Mouse (Mus musculus) ES-Bruce4 (cell line): ENCODE measurements around the gene Cul7. TPM values are rescaled to one million over a fixed set of nuclear protein-coding genes. Genes with fewer than 3 reads are reported as not detected.

Experiments
- H3K27ac ChIP-seq: 2 replicates; pipeline ENCODE4 v1.5.1; 2012; ENCODE audit warnings: low read length, inconsistent platforms; ENCODE audit not compliant: insufficient read depth
- H3K27me3 ChIP-seq: 2 replicates; pipeline ENCODE4 v1.6.1; 2012; ENCODE audit warnings: mild to moderate bottlenecking, low read length, inconsistent platforms; ENCODE audit not compliant: control insufficient read depth, poor library complexity, insufficient read depth, severe bottlenecking
- H3K36me3 ChIP-seq: 2 replicates; pipeline ENCODE4 v1.6.1; 2012; ENCODE audit warnings: inconsistent platforms, mild to moderate bottlenecking, low read length, moderate library complexity; ENCODE audit not compliant: control insufficient read depth, poor library complexity, insufficient read depth, severe bottlenecking
- H3K4me1 ChIP-seq: one replicate; pipeline ENCODE4 v1.8.1; 2011; ENCODE audit warnings: low read length; ENCODE audit not compliant: control insufficient read depth, insufficient read depth
- H3K4me3 ChIP-seq: 2 replicates; pipeline ENCODE4 v1.5.1; 2011; ENCODE audit warnings: low read depth, mild to moderate bottlenecking, low read length
- H3K9ac ChIP-seq: 2 replicates; pipeline ENCODE4 v1.6.1; 2012; ENCODE audit warnings: low read depth, mild to moderate bottlenecking, inconsistent platforms; ENCODE audit not compliant: poor library complexity, severe bottlenecking
- H3K9me3 ChIP-seq: replicated peaks from 2 replicates; pipeline ENCODE4 v1.6.1; 2012; ENCODE audit warnings: mild to moderate bottlenecking, low read length, inconsistent platforms; ENCODE audit not compliant: control insufficient read depth, poor library complexity, insufficient read depth, severe bottlenecking
- CTCF ChIP-seq: IDR thresholded peaks from one replicate; pipeline ENCODE4 v1.8.1; 2011; ENCODE audit warnings: low read depth, low read length
- EP300 ChIP-seq: IDR thresholded peaks from 2 replicates; pipeline ENCODE4 v1.6.1; 2011; ENCODE audit warnings: low read depth, low read length; ENCODE audit not compliant: insufficient read depth
- POLR2A ChIP-seq: IDR thresholded peaks from one replicate; pipeline ENCODE4 v1.8.1; 2011; ENCODE audit warnings: low read length; ENCODE audit not compliant: insufficient read depth
- polyA plus RNA-seq: library from polyadenylated mRNA; stranded (reverse); fragments of >200 nt; gene quantifications from 2 replicates; pipeline ENCODE4 v1.2.4, GENCODE M21; 2011; ENCODE audit warnings: low read depth; ENCODE audit not compliant: missing spikeins, insufficient read depth, insufficient read length

The Cul7 gene
- polyA plus RNA-seq, 1 experiment = 67.1 TPM

DNA sequence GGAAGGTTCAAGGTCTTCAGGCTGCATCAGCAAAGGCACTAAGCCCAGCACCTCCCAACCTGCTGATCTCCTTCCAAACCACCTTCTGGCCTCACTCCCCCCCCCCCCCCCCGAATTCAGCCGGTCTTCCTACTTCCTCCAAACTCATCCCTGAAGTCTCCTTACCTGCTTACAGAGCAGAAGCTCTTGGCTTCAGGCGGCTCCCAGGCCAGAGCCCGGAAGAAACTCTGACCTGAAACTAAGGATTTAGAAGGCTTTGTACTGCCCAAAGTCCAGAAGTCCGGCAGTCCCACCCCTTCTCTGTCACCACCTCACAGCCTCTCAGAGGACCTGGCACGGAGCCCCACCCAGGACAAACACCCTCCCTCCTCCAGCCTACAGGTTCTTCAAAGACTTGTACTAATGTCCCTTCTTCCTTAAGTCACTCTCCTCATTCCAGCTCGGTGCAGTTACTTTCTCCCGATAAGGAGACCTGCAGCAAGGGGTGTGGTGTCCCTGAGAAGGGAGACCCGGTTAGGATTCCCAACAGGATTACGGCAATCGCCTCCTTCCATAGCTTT, 5.1 kb upstream of the Cul7 start:
- Histone ChIP-seq H3K27me3 (no peaks in the 10 kb centered on the region), H3K27ac (no peak overlapping the region), H3K4me3 (peak overlapping the region; percentile 95), H3K4me1 (no peaks in the 10 kb centered on the region), H3K9ac (peak overlapping the region; percentile 76), H3K36me3 (peaks cover 6% of the 10 kb centered on the region; the same call in 1 of the 2 replicates), H3K9me3 (no peaks in the 10 kb centered on the region)
- TF ChIP-seq POLR2A (no peak), EP300 (no peak), CTCF (no peak)

DNA sequence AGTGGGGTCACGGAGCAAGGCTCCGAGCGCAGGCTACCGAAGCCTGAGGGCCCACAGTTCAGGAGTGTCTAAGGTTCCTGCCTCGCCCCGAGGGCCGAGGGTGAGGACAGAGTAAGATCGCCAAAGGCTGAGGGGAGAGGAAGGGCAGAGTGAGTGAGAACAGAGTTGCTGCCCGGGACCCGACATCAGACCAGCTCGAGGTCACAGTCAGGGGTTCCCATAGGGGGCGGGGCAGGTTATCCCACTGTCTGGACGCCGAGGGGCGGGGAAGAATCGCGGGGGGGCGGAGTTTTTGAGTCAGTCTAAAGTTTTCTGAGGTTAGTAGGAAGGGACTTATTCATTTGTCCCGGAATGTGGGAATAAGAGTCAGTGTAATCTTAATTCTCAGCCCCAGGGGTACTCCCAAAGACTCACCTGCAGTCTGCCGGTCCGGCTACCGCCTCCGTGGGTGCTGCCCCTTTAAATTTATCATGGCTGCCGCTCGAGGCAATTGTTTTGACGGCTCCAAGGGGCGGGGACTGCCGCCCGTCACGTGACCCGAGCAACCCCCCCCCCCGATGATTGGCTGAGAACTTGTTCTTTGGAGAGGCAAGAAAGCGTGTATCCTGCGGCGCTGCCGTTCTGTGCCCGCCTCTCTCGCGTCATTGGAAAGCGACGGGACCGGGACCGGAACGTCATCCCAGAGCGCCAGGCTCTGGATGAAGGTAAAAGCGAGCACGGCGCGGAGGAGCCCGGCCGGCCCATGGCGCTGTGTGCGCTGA, 4.4 kb upstream of the Cul7 start, which contains the start of the genes Klc4 and Mrpl2:
Gene Klc4 (minus strand): TSS at position 462 of the 761 bp plus-strand sequence.
Gene Mrpl2 (plus strand): TSS at position 669 of the 761 bp plus-strand sequence.
- peak within 1 kb of the TSS; percentile 16; the same call in 1 of the 2 replicates for H3K27ac ChIP-seq
- no peaks in the 10 kb centered on the region for H3K4me1 ChIP-seq
- no peaks in the 10 kb centered on the region for H3K9me3 ChIP-seq
- H3K27me3 ChIP-seq = no peaks in the 10 kb centered on the region
- H3K4me3 ChIP-seq = peak within 1 kb of the TSS; percentile 98
- peak within 1 kb of the TSS; percentile 76 for H3K9ac ChIP-seq
- peaks cover 6% of the 10 kb centered on the region; the same call in 1 of the 2 replicates for H3K36me3 ChIP-seq
- TF ChIP-seq CTCF (no peak), POLR2A (peak; percentile 34), EP300 (peak; percentile 14; the same call in 1 of the 2 replicates)

DNA sequence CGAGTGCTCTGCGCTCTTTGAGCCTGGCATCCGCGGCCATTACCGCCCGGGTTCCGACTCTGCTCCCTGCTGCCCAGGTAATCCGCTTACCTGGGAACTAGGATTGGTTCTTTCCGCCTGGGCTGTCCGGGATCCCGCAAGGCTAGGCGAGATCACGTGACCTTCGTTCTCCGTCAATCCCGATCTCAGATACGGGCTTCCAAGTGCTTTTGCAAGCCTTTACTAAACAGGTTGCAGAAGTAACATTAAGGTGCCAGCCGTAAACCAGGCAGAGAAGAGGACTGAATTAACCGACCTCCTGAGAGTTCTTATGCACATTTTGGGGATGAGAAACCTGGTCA, 3.8 kb upstream of the Cul7 start:
- H3K36me3 ChIP-seq = peaks cover 6% of the 10 kb centered on the region; the same call in 1 of the 2 replicates
- H3K27ac ChIP-seq = peak overlapping the region; percentile 16; the same call in 1 of the 2 replicates
- peak overlapping the region; percentile 76 for H3K9ac ChIP-seq
- TF ChIP-seq POLR2A = no peak
- TF ChIP-seq CTCF = no peak
- TF ChIP-seq EP300 = no peak
- H3K9me3 ChIP-seq = no peaks in the 10 kb centered on the region
- H3K4me3 ChIP-seq = peak overlapping the region; percentile 98
- no peaks in the 10 kb centered on the region for H3K4me1 ChIP-seq
- H3K27me3 ChIP-seq = no peaks in the 10 kb centered on the region

DNA sequence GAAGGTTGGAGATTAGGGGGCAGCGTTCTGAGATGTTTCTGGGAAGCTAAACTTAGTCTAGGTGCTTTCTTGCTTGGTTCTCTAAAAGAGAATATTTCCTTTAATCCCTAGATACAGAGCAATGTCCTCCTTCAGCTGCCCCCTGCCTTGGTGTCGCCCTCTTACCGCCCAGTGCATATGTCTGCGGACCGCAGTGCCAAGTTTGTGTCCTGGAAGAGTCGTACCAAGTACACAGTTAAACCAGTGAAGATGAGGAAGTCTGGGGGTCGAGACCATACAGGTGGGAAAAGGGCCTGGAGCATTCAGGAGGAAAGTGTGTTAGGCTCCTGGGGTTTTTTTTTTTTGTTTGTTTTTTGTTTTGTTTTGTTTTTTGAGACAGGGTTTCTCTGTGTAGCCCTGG, 2.9 kb upstream of the Cul7 start:
- H3K27me3 ChIP-seq = no peaks in the 10 kb centered on the region
- H3K9ac ChIP-seq = no peak overlapping the region
- H3K9me3 ChIP-seq = no peaks in the 10 kb centered on the region
- no peak overlapping the region for H3K4me3 ChIP-seq
- no peaks in the 10 kb centered on the region for H3K4me1 ChIP-seq
- peaks cover 6% of the 10 kb centered on the region; the same call in 1 of the 2 replicates for H3K36me3 ChIP-seq
- H3K27ac ChIP-seq = no peak overlapping the region
- TF ChIP-seq POLR2A = no peak
- no peak for TF ChIP-seq CTCF
- no peak for TF ChIP-seq EP300

DNA sequence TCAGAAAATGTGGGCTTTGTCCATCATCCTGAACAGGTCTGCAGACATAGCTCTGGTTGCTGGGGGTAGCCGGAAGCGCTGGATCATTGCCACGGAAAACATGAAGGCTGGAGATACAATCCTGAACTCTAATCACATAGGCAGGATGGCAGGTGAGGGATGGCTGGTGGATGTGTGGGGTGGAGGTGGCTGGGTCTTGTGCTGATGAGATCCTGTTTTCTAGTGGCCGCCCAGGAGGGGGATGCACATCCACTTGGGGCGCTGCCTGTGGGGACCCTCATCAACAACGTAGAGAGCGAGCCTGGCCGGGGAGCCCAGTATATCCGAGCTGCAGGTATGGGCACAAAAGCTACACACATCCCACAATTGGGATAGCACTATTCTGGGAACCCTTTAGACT, 1.7 kb upstream of the Cul7 start:
- Histone ChIP-seq H3K9ac (no peak overlapping the region), H3K4me1 (no peaks in the 10 kb centered on the region), H3K4me3 (no peak overlapping the region), H3K27me3 (no peaks in the 10 kb centered on the region), H3K36me3 (peaks cover 6% of the 10 kb centered on the region; the same call in 1 of the 2 replicates), H3K27ac (no peak overlapping the region), H3K9me3 (no peaks in the 10 kb centered on the region)
- TF ChIP-seq POLR2A (no peak), EP300 (no peak), CTCF (no peak)

DNA sequence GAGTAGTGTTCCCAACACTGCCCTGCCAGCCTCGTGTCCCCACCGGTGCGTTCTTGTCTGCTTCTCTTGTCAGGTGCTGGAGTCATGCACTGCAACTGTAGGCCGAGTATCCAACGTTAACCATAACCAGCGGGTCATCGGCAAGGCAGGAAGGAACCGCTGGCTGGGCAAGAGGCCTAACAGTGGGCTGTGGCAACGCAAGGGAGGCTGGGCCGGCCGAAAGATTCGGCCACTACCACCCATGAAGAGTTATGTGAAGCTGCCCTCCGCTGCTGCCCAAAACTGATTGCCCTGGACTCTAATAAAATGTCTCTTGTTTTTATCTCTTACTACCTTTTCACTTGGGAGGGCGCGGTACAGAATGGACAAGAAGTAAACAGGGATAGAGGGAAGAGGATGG, 326 bp upstream of the Cul7 start:
- peak overlapping the region; percentile 37 for H3K27ac ChIP-seq

More for the DNA sequence above, 326 bp upstream of the Cul7 start:
- no peak for TF ChIP-seq CTCF
- no peak for TF ChIP-seq POLR2A
- no peak for TF ChIP-seq EP300
- Histone ChIP-seq H3K4me1 (no peaks in the 10 kb centered on the region), H3K4me3 (peak overlapping the region; percentile 60), H3K36me3 (peaks cover 6% of the 10 kb centered on the region; the same call in 1 of the 2 replicates), H3K9me3 (no peaks in the 10 kb centered on the region), H3K27me3 (no peaks in the 10 kb centered on the region), H3K9ac (peak overlapping the region; percentile 69)
